Mouse (Mus musculus): ENCODE results near the gene Rab26. TPM values are rescaled to one million over a fixed set of nuclear protein-coding genes. Genes with fewer than 3 reads are reported as not detected.

Rab26 gene
- 1.5 TPM for total RNA-seq (2023)

DNA sequence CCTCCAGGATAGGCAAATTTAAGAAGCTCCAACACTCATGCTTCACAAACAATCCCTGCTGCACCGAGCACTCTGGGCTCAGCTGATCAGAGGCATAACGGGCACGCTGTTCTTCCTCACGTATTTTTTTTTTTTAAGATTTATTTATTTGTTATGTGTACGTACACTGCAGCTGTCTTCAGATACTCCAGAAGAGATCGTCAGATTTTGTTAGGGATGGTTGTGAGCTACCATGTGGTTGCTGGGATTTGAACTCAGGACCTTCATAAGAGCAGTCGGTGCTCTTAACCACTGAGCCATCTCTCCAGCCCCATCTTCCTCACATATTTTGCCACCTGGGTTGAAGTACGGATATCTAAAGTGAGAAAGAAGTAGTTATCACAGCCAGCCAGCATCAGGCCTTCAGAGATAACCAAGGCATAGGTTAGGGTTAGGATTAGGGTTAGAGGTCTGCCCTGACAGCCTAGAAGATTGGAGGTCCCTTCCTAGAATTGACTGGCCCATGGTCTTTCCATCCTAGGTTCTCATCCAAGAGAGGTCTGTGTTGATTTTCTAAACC, at the start of gene Rab26:
TSS of gene Rab26 (minus strand) at position 51 of the 559 bp plus-strand sequence.

DNA sequence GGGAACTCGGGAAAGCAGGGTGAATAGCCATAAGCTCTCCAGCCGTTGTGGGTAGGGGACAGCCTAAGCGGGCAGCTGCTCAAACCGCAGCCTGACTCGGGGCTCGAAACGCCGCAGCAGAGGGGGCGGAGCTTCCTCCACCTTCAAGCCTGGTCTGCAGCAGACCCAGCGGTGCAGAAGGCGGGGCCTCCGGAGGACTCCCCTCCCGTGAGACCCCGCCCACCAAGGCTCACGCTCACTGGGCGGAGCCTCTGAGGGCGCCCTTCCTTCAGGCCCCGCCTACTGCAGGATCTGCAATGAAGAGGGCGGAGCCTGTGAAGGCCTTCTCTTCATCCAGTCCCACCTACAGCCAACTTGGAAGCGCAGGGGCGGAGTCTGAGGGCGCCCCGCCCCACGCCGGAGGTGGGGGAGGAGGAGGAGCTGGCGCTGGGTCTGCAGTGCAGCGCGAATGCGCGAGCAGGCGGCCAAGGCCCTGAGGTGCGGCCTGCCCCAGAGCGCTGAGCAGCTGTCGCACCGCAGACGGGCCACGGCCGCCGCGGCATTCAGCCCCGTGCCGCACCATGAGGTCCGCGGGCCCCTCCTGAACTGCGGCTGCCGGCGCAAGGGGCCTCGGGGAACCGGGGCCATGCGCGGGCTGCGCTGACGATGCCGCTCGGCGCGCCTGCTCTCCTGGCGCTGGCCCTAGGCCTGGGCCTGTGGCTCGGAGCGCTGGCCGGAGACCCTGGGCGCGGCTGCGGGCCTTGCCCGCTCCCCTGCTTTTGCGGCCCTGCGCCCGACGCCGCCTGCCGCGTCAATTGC, 15.8 kb upstream of the Rab26 start, which contains the start of gene Pkd1:
TSS of gene Pkd1 (plus strand) at position 217 of the 798 bp plus-strand sequence.

DNA sequence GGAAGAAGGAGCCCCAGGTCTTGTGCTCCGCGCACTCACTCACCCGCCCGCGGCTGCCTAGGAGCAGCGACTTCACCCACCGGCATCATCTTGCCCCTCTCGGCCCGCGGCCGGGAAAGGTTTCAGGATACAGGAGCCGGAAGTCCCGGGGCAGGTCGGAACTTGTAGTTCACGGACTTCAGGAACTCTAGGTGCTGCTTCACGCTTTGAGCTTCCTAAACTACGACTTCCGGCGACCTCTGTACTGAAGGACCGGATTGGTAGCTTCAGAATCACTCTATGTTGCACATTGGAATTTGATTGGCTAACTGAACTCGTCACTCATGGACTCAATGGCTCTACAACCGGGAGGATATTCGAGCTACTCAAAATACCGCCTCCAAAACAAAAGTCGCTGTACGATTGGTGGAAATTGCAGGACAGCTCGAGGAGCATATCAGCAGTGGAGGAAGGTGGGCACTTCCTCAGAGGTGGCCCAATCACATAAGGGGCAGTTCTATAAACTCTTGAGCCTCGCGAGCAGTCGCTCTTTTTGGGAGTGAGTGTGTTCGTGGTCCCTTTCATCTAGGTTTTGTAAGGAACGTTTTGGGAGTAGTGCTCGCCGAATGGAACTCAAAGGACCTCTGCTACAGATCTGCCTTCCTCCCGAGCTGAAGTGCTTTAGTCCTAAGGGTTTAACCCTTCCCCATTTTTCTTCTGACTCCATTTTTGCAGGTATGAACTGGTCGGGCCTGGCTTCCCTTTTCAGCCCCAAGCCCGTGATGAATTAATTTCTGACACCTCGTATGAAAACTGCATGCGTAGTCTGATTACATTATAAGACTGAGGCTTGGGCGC, 6.1 kb downstream of the Rab26 start, which contains the start of gene Traf7:
TSS of gene Traf7 (minus strand) at position 216 of the 837 bp plus-strand sequence.

DNA sequence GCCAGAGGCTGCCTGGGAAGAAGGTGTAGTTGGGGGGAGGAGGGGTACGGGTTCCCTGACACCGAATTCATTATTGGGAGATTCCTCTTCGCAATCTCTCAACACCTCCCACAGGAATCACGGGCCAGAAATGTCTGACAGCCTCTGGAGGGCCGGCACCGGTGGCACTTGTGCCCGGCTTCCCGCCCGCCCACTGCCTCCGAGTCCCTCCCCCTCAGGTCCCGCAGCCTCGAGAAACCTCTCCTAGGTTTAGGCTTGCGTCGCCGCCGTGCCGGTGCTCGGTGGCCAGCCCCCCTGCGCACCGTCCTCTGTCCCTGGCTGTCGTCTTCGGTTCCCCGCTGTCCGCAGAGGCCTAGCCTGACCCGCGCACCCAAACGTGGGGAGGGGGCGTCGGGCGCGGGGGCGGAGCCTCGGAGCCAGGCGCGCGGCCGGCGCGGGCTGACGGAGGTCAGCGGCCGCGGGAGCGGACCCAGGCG, 45.8 kb downstream of the Rab26 start, which contains the start of gene Caskin1:
TSS of gene Caskin1 (plus strand) at position 416 of the 476 bp plus-strand sequence.

DNA sequence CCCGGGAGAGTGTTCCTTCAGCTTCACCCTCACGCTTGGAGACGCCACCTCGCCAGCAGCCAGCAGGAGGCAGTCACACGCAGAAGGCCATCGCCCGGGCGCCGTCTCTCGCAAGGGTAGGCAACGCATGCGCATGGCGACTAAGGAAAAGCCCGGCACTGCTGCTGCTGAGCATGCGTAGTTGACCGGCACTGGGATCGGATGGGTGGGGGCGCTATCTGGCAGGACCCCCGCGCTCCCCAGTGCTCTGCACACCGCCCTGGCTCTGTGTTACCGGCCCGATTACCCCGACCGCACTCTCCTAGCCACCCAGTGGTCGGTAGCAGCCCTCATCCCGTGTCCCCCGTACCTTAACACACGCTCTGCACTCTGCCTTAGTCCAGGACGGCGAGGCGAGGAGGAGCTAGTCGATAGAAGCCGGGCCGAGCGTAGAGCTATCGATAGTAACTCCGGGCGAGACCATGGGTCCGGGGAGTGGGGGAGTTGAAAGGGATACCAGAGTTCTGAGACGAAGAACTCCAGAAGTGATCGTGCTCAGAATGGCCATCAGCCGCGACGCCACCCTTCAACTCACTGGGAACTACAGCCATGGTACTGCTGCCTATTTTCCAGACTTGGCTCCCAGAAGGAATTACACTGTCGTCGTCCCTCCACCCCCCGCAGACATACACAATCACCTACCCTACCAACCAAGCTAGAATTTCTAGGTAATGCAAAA, 55.2 kb downstream of the Rab26 start, which contains the start of gene Mlst8:
TSS of gene Mlst8 (minus strand) at position 416 of the 718 bp plus-strand sequence.

Other genes with a start within 250 kb of the Rab26 start
- not detected for gene Abca17, start 183.1 kb downstream of the Rab26 start, total RNA-seq (2023)
- 43.5 TPM for gene Abca3, start 182.3 kb downstream of the Rab26 start, total RNA-seq (2023)
- 178 TPM for gene Rnps1, start 119.6 kb downstream of the Rab26 start, total RNA-seq (2023)
- 16.9 TPM for gene Eci1, start 107.6 kb downstream of the Rab26 start, total RNA-seq (2023)
- 5.4 TPM for gene Dnase1l2, start 91.1 kb downstream of the Rab26 start, total RNA-seq (2023)
- gene E4f1, start 63.9 kb downstream of the Rab26 start, total RNA-seq (2023), result 80.5 TPM
- 13.1 TPM for gene Pgp, start 63.8 kb downstream of the Rab26 start, total RNA-seq (2023)
- gene Bricd5, start 60.3 kb downstream of the Rab26 start, total RNA-seq (2023), result 0.89 TPM
- gene Mlst8, start 55.1 kb downstream of the Rab26 start, total RNA-seq (2023), result 23.8 TPM
- gene Caskin1, start 45.6 kb downstream of the Rab26 start, total RNA-seq (2023), result not detected
- 179 TPM for gene Traf7, start 6.3 kb downstream of the Rab26 start, total RNA-seq (2023)
- 107 TPM for gene Pkd1, start 15.6 kb upstream of the Rab26 start, total RNA-seq (2023)
- gene Tsc2, start 98.4 kb upstream of the Rab26 start, total RNA-seq (2023), result 62.2 TPM
- 4.5 TPM for gene Nthl1, start 98.5 kb upstream of the Rab26 start, total RNA-seq (2023)
- gene Slc9a3r2, start 116.1 kb upstream of the Rab26 start, total RNA-seq (2023), result 0.74 TPM
- gene Npw, start 124.2 kb upstream of the Rab26 start, total RNA-seq (2023), result not detected
- gene Zfp598, start 135.5 kb upstream of the Rab26 start, total RNA-seq (2023), result 65.9 TPM
- gene Syngr3, start 155.7 kb upstream of the Rab26 start, total RNA-seq (2023), result not detected
- 19.5 TPM for gene Gfer, start 161.9 kb upstream of the Rab26 start, total RNA-seq (2023)
- gene Noxo1, start 162.0 kb upstream of the Rab26 start, total RNA-seq (2023), result 3.9 TPM
- gene Tbl3, start 173.4 kb upstream of the Rab26 start, total RNA-seq (2023), result 24.9 TPM
- gene Rnf151, start 183.9 kb upstream of the Rab26 start, total RNA-seq (2023), result not detected
- gene Rps2, start 183.9 kb upstream of the Rab26 start, total RNA-seq (2023), result 1,499 TPM
- 70.6 TPM for gene Ndufb10, start 190.3 kb upstream of the Rab26 start, total RNA-seq (2023)
- gene Rpl3l, start 193.6 kb upstream of the Rab26 start, total RNA-seq (2023), result not detected
- 37.8 TPM for gene Msrb1, start 202.4 kb upstream of the Rab26 start, total RNA-seq (2023)
- gene Hs3st6, start 218.8 kb upstream of the Rab26 start, total RNA-seq (2023), result not detected

Data from CD4-positive naive resting alpha-beta T cell, adult 57 days (primary cell).